Mouse (Mus musculus) heart, embryonic 16.5 days (tissue): Measurements from ENCODE around the gene Zfp148. TPM values are rescaled to one million over a fixed set of nuclear protein-coding genes. Genes with fewer than 3 reads are reported as not detected.
"Not testable (repeated sequence)": the region's sequence is repeated elsewhere in the genome, so short reads cannot be mapped to it uniquely, and the experiment has no call there.

Experiments
- ATAC-seq: fragments of 200-750 bp; cut with Nextera tagmentation; replicated peaks from 2 replicates; pipeline ENCODE4 v1.8.0; 2017; ENCODE audit warnings: moderate number of reproducible peaks; ENCODE audit not compliant: insufficient read depth, low FRiP score; ENCODE audit errors: extremely low read depth
- H3K27ac ChIP-seq: fragments of 300-500 bp; sonication (generic); 2 replicates; pipeline ENCODE4 v1.5.1; 2014; ENCODE audit warnings: mild to moderate bottlenecking, low read length, control low read depth, moderate library complexity
- H3K27me3 ChIP-seq: fragments of 300-500 bp; sonication (generic); 2 replicates; pipeline ENCODE4 v1.6.1; 2014; ENCODE audit warnings: low read length, mixed read lengths; ENCODE audit not compliant: control insufficient read depth, insufficient read depth
- H3K36me3 ChIP-seq: fragments of 300-500 bp; sonication (generic); 2 replicates; pipeline ENCODE4 v1.6.1; 2014; ENCODE audit not compliant: control insufficient read depth, insufficient read depth
- H3K4me1 ChIP-seq: fragments of 300-500 bp; sonication (generic); 2 replicates; pipeline ENCODE4 v1.6.1; 2014; ENCODE audit warnings: low read length, mixed read lengths; ENCODE audit not compliant: control insufficient read depth, insufficient read depth
- H3K4me2 ChIP-seq: fragments of 300-500 bp; sonication (generic); 2 replicates; pipeline ENCODE4 v1.6.1; 2014; ENCODE audit warnings: low read depth, mild to moderate bottlenecking, control low read depth, low read length
- H3K4me3 ChIP-seq: fragments of 300-500 bp; sonication (generic); 2 replicates; pipeline ENCODE4 v1.5.1; 2014; ENCODE audit warnings: mild to moderate bottlenecking, control low read depth, low read length
- H3K9ac ChIP-seq: fragments of 300-500 bp; sonication (generic); 2 replicates; pipeline ENCODE4 v1.6.1; 2014; ENCODE audit warnings: low read length, control low read depth
- H3K9me3 ChIP-seq: fragments of 300-500 bp; sonication (generic); replicated peaks from 2 replicates; pipeline ENCODE4 v1.6.1; 2016; ENCODE audit warnings: low read length; ENCODE audit not compliant: control insufficient read depth
- WGBS: fragments of 180-500 bp; shearing (Covaris S2); extraction: QIAGEN DNeasy Blood & Tissue Kit; methylation state at CpG from one replicate; pipeline ENCODE4 v1.1.7; 2014; 5-methylcytosine and 5-hydroxymethylcytosine counted together
- polyA plus RNA-seq: library from polyadenylated mRNA; unstranded; fragments of >200 nt; fragmentation: Nextera tagmentation; extraction: Ambion mirVana; gene quantifications from 2 replicates; pipeline ENCODE4 v1.2.1, GENCODE M21; 2015

Gene Zfp148
- polyA plus RNA-seq, 1 experiment from 2014 or later, result 41.5 TPM

- Histone ChIP-seq H3K27me3 (no peaks in the 10 kb centered on the region), H3K9me3 (no peaks in the 10 kb centered on the region), H3K9ac (no peak overlapping the region), H3K36me3 (peaks cover 12% of the 10 kb centered on the region), H3K4me3 (no peak overlapping the region), H3K27ac (no peak overlapping the region), H3K4me2 (no peak overlapping the region), H3K4me1 (no peaks in the 10 kb centered on the region)
- no peak for ATAC-seq
- WGBS, result 76% methylated on average over 4 of the region's 4 CpGs
Observed at GRCm38 (mm10) chr16:33487709-33488108, 107.1 kb downstream of the Zfp148 start.

- Histone ChIP-seq H3K9ac (no peak overlapping the region), H3K27ac (no peak overlapping the region), H3K4me1 (no peaks in the 10 kb centered on the region), H3K36me3 (peaks cover 26% of the 10 kb centered on the region), H3K9me3 (no peaks in the 10 kb centered on the region), H3K4me3 (no peak overlapping the region), H3K4me2 (no peak overlapping the region), H3K27me3 (no peaks in the 10 kb centered on the region)
- WGBS, result 87% methylated on average over 4 of the region's 4 CpGs
- ATAC-seq, result no peak
Observed at GRCm38 (mm10) chr16:33494374-33494773, 113.7 kb downstream of the Zfp148 start.

GRCm38 (mm10) chr16:33508082-33508481 is 127.4 kb downstream of the Zfp148 start:
- Histone ChIP-seq H3K9ac (no peak overlapping the region), H3K4me3 (no peak overlapping the region), H3K27ac (no peak overlapping the region), H3K9me3 (no peaks in the 10 kb centered on the region), H3K4me1 (no peaks in the 10 kb centered on the region), H3K4me2 (no peak overlapping the region), H3K36me3 (peaks cover 4% of the 10 kb centered on the region; the same call in 1 of the 2 replicates), H3K27me3 (no peaks in the 10 kb centered on the region)
- 86% methylated on average over 4 of the region's 4 CpGs for WGBS
- ATAC-seq, result no peak

- ATAC-seq, H3K4me3 ChIP-seq: not testable (repeated sequence)
- WGBS, result 79% methylated on average over 2 of the region's 2 CpGs
Observed at GRCm38 (mm10) chr16:33509231-33509630, 128.6 kb downstream of the Zfp148 start.

GRCm38 (mm10) chr16:33510856-33511255 is 130.2 kb downstream of the Zfp148 start:
- not testable (repeated sequence) for H3K27ac ChIP-seq, H3K9ac ChIP-seq, H3K4me1 ChIP-seq, H3K36me3 ChIP-seq, ATAC-seq, H3K27me3 ChIP-seq, H3K9me3 ChIP-seq, H3K4me2 ChIP-seq, H3K4me3 ChIP-seq
- 94% methylated on average over 4 of the region's 4 CpGs for WGBS

More at GRCm38 (mm10) chr16:33509231-33509630, 128.6 kb downstream of the Zfp148 start:
- not testable (repeated sequence) for H3K4me2 ChIP-seq, H3K9me3 ChIP-seq, H3K27me3 ChIP-seq, H3K36me3 ChIP-seq, H3K27ac ChIP-seq, H3K4me1 ChIP-seq, H3K9ac ChIP-seq

GRCm38 (mm10) chr16:33512555-33512954 is 131.9 kb downstream of the Zfp148 start:
- H3K4me3 ChIP-seq, result no peak overlapping the region
- no peak overlapping the region for H3K4me2 ChIP-seq
- no peak for ATAC-seq
- no peak overlapping the region for H3K27ac ChIP-seq
- H3K36me3 ChIP-seq, result no peaks in the 10 kb centered on the region
- H3K9me3 ChIP-seq, result no peaks in the 10 kb centered on the region
- H3K4me1 ChIP-seq, result peaks cover 8% of the 10 kb centered on the region
- no peaks in the 10 kb centered on the region for H3K27me3 ChIP-seq
- WGBS, result 62% methylated on average over 6 of the region's 6 CpGs
- H3K9ac ChIP-seq, result no peak overlapping the region

GRCm38 (mm10) chr16:33516807-33517565 is 136.3 kb downstream of the Zfp148 start, which contains the start of gene Slc12a8:
TSS of gene Slc12a8 (plus strand) at chr16:33517328.
- no peak within 1 kb of the TSS for H3K27ac ChIP-seq

GRCm38 (mm10) chr16:33517627-33518026 is 137.0 kb downstream of the Zfp148 start:
- no peak; the same call in 1 of the 2 replicates for ATAC-seq
- Histone ChIP-seq H3K36me3 (no peaks in the 10 kb centered on the region), H3K27ac (no peak overlapping the region), H3K4me3 (peak overlapping the region; percentile 56), H3K4me1 (peaks cover 13% of the 10 kb centered on the region), H3K4me2 (peak overlapping the region; percentile 88), H3K9me3 (no peaks in the 10 kb centered on the region), H3K27me3 (no peaks in the 10 kb centered on the region), H3K9ac (peak overlapping the region; percentile 65; the same call in 1 of the 2 replicates)
- WGBS, result 18% methylated on average over 4 of the region's 4 CpGs

More at GRCm38 (mm10) chr16:33516807-33517565, 136.3 kb downstream of the Zfp148 start, which contains the start of gene Slc12a8:
- Histone ChIP-seq H3K4me1 (peaks cover 13% of the 10 kb centered on the region), H3K4me2 (peak within 1 kb of the TSS; percentile 88), H3K4me3 (peak within 1 kb of the TSS; percentile 56), H3K27me3 (no peaks in the 10 kb centered on the region), H3K36me3 (no peaks in the 10 kb centered on the region), H3K9me3 (no peaks in the 10 kb centered on the region), H3K9ac (peak within 1 kb of the TSS; percentile 65)
- WGBS, result 4% methylated on average over 27 of the region's 27 CpGs
- ATAC-seq, result peak; percentile 67

- Histone ChIP-seq H3K4me3 (no peak overlapping the region), H3K27ac (no peak overlapping the region), H3K36me3 (no peaks in the 10 kb centered on the region), H3K4me2 (no peak overlapping the region), H3K4me1 (peaks cover 13% of the 10 kb centered on the region), H3K9me3 (no peaks in the 10 kb centered on the region), H3K27me3 (no peaks in the 10 kb centered on the region), H3K9ac (no peak overlapping the region)
- WGBS, result 56% methylated on average over 7 of the region's 7 CpGs
- no peak for ATAC-seq
Observed at GRCm38 (mm10) chr16:33518236-33518635, 137.6 kb downstream of the Zfp148 start.
